24 mouse cellular contexts compared by ENCODE assay signal in genomic region chr8:13451747-13452277, GRCm38 (mm10). TPM values are rescaled to one million over a fixed set of nuclear protein-coding genes. Genes with fewer than 3 reads are reported as not detected.
"Had no signal": no experiment of that assay in that cellular context is flagged by ENCODE, and none has a peak within 500 bp of the region (broad histone marks: within the 10 kb centered on the region; RNA-seq: fewer than 3 reads in every experiment).

No protein-coding gene starts in this region.

- H3K4me2 ChIP-seq: limb, embryonic 12.5 days; liver, embryonic 12.5 days; lung, embryonic 15.5 days; midbrain, embryonic 11.5 days; midbrain, embryonic 15.5 days; neural tube, embryonic 12.5 days had no signal

- ATAC-seq: inflammation-experienced regulatory T-cells, adult 6 months; liver, embryonic 12.5 days; midbrain, embryonic 15.5 days had no signal

- H3K9ac ChIP-seq: limb, embryonic 12.5 days; liver, embryonic 12.5 days; lung, embryonic 15.5 days; midbrain, embryonic 15.5 days; neural tube, embryonic 12.5 days had no signal

- H3K27ac ChIP-seq: limb, embryonic 12.5 days; liver, embryonic 12.5 days; lung, embryonic 15.5 days; macrophage; midbrain, embryonic 15.5 days; neural tube, embryonic 12.5 days had no signal

- H3K27me3 ChIP-seq: limb, embryonic 12.5 days; liver, embryonic 12.5 days; lung, embryonic 15.5 days; midbrain, embryonic 15.5 days; neural tube, embryonic 12.5 days had no signal

- H3K9me3 ChIP-seq: limb, embryonic 12.5 days; liver, embryonic 12.5 days; lung, embryonic 15.5 days; megakaryocyte, embryonic 14.5 days; midbrain, embryonic 15.5 days; neural tube, embryonic 12.5 days had no signal

- H3K4me1 ChIP-seq: limb, embryonic 12.5 days; liver, embryonic 12.5 days; lung, embryonic 15.5 days had no signal

- H3K36me3 ChIP-seq: limb, embryonic 12.5 days; liver, embryonic 12.5 days; lung, embryonic 15.5 days; midbrain, embryonic 15.5 days; neural tube, embryonic 12.5 days had no signal

- H3K4me3 ChIP-seq: limb, embryonic 12.5 days; liver, embryonic 12.5 days; lung, embryonic 15.5 days; megakaryocyte, embryonic 14.5 days; midbrain, embryonic 15.5 days; neural tube, embryonic 12.5 days had no signal

- DNase-seq: kidney, adult 8-10 months; kidney, postnatal 10 days; layer of hippocampus, postnatal 36 days; lung, postnatal 14 days; right cerebral cortex, postnatal 4 days; thymus, postnatal 4 days had no signal

RNA-seq across cellular contexts. Expression of gene Tmem255b, which starts 16.8 kb away (rescaled TPM):
- total RNA-seq: monocyte, adult 5-6 weeks; neutrophil, adult 5-6 weeks had no signal
- polyA plus RNA-seq: inflammation-experienced regulatory T-cells, adult 6 months; liver, embryonic 12.5 days; macrophage had no signal

RNA-seq across cellular contexts. Expression of gene Gas6, which starts 42.5 kb away (rescaled TPM):
- total RNA-seq: monocyte, adult 5-6 weeks; neutrophil, adult 5-6 weeks had no signal
- polyA plus RNA-seq: inflammation-experienced regulatory T-cells, adult 6 months had no signal

RNA-seq across cellular contexts. Expression of gene Grk1, which starts 46.9 kb away (rescaled TPM):
- total RNA-seq: layer of hippocampus, postnatal 36 days; left cerebral cortex, postnatal 25 days; monocyte, adult 5-6 weeks; neutrophil, adult 5-6 weeks had no signal
- polyA plus RNA-seq: inflammation-experienced regulatory T-cells, adult 6 months; large intestine, adult 2 months; liver, embryonic 12.5 days; liver, embryonic 16.5 days; lung, embryonic 15.5 days; macrophage; spleen, adult 2 months; stomach, embryonic 16.5 days; thymus, postnatal 0 days had no signal

RNA-seq across cellular contexts. Expression of gene Atp4b, which starts 55.2 kb away (rescaled TPM):
- total RNA-seq: layer of hippocampus, postnatal 36 days; left cerebral cortex, adult 8-10 months; left cerebral cortex, postnatal 25 days; monocyte, adult 5-6 weeks; neutrophil, adult 5-6 weeks had no signal
- polyA plus RNA-seq: inflammation-experienced regulatory T-cells, adult 6 months; limb, embryonic 12.5 days; liver, embryonic 12.5 days; lung, embryonic 15.5 days; macrophage; midbrain, embryonic 15.5 days; neural tube, embryonic 12.5 days had no signal
